Mouse (Mus musculus) erythroblast, embryonic 14.5 days (primary cell): Measurements from ENCODE around the gene Fance.
A peak's percentile ranks its signal among the peaks of the same experiment; 100 is the strongest.

ENCODE experiments used
- GATA1 ChIP-seq: IDR thresholded peaks from 2 replicates; pipeline ENCODE4 v1.6.1; 2012; ENCODE audit warnings: low read length, inconsistent platforms, mixed read lengths
- TAL1 ChIP-seq: IDR thresholded peaks from 3 replicates; pipeline ENCODE4 v1.6.1; 2012; ENCODE audit warnings: low read length, inconsistent platforms, mixed read lengths

DNA sequence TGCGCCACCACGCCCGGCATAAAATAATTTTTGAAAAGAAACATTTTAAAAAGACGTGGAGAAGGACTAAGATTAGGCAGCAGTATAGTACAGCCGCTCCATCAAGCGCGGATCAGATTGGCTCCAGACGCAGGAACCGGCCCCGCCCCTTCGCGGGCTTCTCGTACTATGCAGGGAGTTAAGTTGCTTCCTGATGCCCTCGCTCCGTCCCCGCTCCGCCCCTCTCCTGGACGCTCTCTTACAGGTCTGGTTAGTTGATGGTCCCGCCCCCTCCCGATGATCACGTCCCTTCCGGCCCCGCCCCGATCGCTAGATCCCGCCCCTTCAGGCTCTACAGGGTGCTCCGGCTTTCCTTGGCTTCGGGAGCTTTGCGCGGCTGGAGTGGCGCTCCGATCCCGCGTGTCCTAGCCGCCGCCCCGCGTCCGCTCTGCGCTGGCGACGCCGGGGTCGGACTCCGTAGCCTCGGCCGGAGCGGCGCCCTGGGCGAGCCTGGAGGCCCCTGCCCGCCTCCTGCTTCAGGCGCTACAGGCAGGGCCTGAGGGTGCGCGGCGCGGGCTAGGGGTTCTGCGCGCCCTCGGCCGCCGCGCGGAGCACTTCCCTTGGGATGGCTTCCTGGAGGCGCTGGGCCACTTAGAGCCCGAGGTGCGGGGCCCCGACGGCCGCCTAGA, at the start of gene Fance:
- peak; percentile 60; the same call in 1 of the 2 replicates for TF ChIP-seq GATA1
- no peak for TF ChIP-seq TAL1
